Mouse (Mus musculus) lung, embryonic 15.5 days (tissue): ENCODE data around the gene Mtss1l. TPM values are rescaled to one million over a fixed set of nuclear protein-coding genes. Genes with fewer than 3 reads are reported as not detected.

ENCODE experiments used
- ATAC-seq: fragments of 200-750 bp; cut with Nextera tagmentation; 2 replicates; pipeline ENCODE4 v1.8.0; 2017; ENCODE audit warnings: moderate number of reproducible peaks, borderline replicate concordance; ENCODE audit not compliant: low FRiP score, low TSS enrichment; ENCODE audit errors: extremely low read depth
- H3K27ac ChIP-seq: fragments of 300-500 bp; sonication (generic); 2 replicates; pipeline ENCODE4 v1.5.1; 2015; ENCODE audit warnings: moderate library complexity, mild to moderate bottlenecking, inconsistent platforms
- H3K27me3 ChIP-seq: fragments of 300-500 bp; sonication (generic); 2 replicates; pipeline ENCODE4 v1.6.1; 2015; ENCODE audit warnings: inconsistent platforms
- H3K36me3 ChIP-seq: fragments of 300-500 bp; sonication (generic); 2 replicates; pipeline ENCODE4 v1.6.1; 2015; ENCODE audit warnings: inconsistent platforms
- H3K4me1 ChIP-seq: fragments of 300-500 bp; sonication (generic); 2 replicates; pipeline ENCODE4 v1.6.1; 2015; ENCODE audit warnings: inconsistent platforms
- H3K4me2 ChIP-seq: fragments of 300-500 bp; sonication (generic); 2 replicates; pipeline ENCODE4 v1.6.1; 2015; ENCODE audit warnings: inconsistent platforms, mild to moderate bottlenecking, moderate library complexity
- H3K4me3 ChIP-seq: fragments of 300-500 bp; sonication (generic); 2 replicates; pipeline ENCODE4 v1.5.1; 2015; ENCODE audit warnings: mild to moderate bottlenecking, inconsistent platforms
- H3K9ac ChIP-seq: fragments of 300-500 bp; sonication (generic); 2 replicates; pipeline ENCODE4 v1.6.1; 2015; ENCODE audit warnings: inconsistent platforms
- H3K9me3 ChIP-seq: fragments of 300-500 bp; sonication (generic); 2 replicates; pipeline ENCODE4 v1.6.1; 2016; ENCODE audit warnings: inconsistent platforms
- WGBS: fragments of 180-500 bp; shearing (Covaris S2); methylation state at CpG from one replicate; pipeline ENCODE4 v1.1.7; 2015; 5-methylcytosine and 5-hydroxymethylcytosine counted together
- polyA plus RNA-seq: library from polyadenylated mRNA; unstranded; fragments of >200 nt; fragmentation: Nextera tagmentation; extraction: Ambion mirVana; gene quantifications from 2 replicates; pipeline ENCODE4 v1.2.1, GENCODE M21; 2015

Mtss1l gene
- polyA plus RNA-seq, 1 experiment from 2014 or later, result 23.0 TPM

GRCm38 (mm10) chr8:110746661-110747060 lies 25.4 kb downstream of the Mtss1l start:
- no peak overlapping the region for H3K9ac ChIP-seq
- no peaks in the 10 kb centered on the region for H3K27me3 ChIP-seq
- no peak for ATAC-seq
- H3K27ac ChIP-seq, result no peak overlapping the region
- peaks cover 4% of the 10 kb centered on the region; the same call in 1 of the 2 replicates for H3K36me3 ChIP-seq
- H3K4me3 ChIP-seq, result no peak overlapping the region
- no peaks in the 10 kb centered on the region for H3K9me3 ChIP-seq
- H3K4me2 ChIP-seq, result no peak overlapping the region
- no peaks in the 10 kb centered on the region for H3K4me1 ChIP-seq
- 56% methylated on average over 9 of the region's 9 CpGs for WGBS

GRCm38 (mm10) chr8:110749500-110750170 lies 28.4 kb downstream of the Mtss1l start:
- no peak for ATAC-seq
- H3K27ac ChIP-seq, result no peak overlapping the region
- peaks cover 2% of the 10 kb centered on the region; the same call in 1 of the 2 replicates for H3K4me1 ChIP-seq
- no peak overlapping the region for H3K9ac ChIP-seq
- H3K27me3 ChIP-seq, result no peaks in the 10 kb centered on the region
- H3K36me3 ChIP-seq, result no peaks in the 10 kb centered on the region
- H3K4me3 ChIP-seq, result no peak overlapping the region
- no peaks in the 10 kb centered on the region for H3K9me3 ChIP-seq
- no peak overlapping the region for H3K4me2 ChIP-seq
- WGBS, result 56% methylated on average over 10 of the region's 10 CpGs

DNA sequence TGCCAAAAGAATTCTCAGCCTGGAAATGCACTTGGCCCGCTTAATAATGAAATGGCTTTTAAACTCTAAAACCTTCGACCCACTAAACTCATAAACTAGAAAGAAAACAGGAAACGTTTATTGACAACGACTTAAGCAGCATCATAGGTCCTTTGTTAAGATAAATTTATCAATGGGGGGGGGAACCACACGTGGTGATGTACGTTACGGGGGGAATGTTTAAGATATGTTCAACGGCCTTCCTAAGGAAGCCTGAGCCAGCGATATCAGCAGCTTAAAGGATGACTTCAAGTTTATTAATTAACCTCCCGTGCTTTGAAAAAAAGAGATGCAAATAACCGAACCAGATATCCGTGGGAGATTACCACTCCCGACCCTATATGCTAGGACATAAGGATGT lies 29.0 kb downstream of the Mtss1l start:
- 36% methylated on average over 13 of the region's 13 CpGs for WGBS
- no peaks in the 10 kb centered on the region for H3K27me3 ChIP-seq

DNA sequence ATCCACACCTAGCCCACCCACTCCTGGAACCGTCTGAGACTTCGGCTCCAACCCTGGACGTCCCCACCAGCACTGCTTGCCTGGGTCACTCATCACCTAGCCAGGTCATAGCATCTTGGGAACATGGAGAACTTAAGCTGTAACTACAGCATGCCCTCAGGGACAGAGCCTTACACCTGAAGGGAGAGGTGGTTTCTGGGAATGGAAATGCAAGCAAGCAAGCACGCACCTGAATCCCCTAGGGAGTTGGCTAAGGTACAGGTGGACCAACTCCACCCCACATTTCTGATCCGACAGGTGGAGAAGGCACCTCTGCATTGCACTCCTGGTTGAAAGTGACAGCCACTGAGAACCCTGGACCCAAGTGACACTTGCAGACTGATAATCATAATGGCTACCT lies 30.2 kb downstream of the Mtss1l start:
- Histone ChIP-seq H3K9me3 (no peaks in the 10 kb centered on the region), H3K27me3 (no peaks in the 10 kb centered on the region), H3K4me3 (no peak overlapping the region), H3K9ac (no peak overlapping the region), H3K4me1 (peaks cover 12% of the 10 kb centered on the region; the same call in 1 of the 2 replicates), H3K4me2 (no peak overlapping the region), H3K36me3 (no peaks in the 10 kb centered on the region), H3K27ac (no peak overlapping the region)
- 80% methylated on average over 5 of the region's 5 CpGs for WGBS
- ATAC-seq, result no peak

More for the DNA sequence above, 29.0 kb downstream of the Mtss1l start:
- no peak overlapping the region for H3K4me3 ChIP-seq
- no peaks in the 10 kb centered on the region for H3K36me3 ChIP-seq
- no peak overlapping the region for H3K4me2 ChIP-seq
- no peak for ATAC-seq
- no peak overlapping the region for H3K27ac ChIP-seq
- H3K4me1 ChIP-seq, result peaks cover 9% of the 10 kb centered on the region; the same call in 1 of the 2 replicates
- H3K9me3 ChIP-seq, result no peaks in the 10 kb centered on the region
- H3K9ac ChIP-seq, result no peak overlapping the region

- WGBS, result 36% methylated on average over 4 of the region's 4 CpGs
Observed at GRCm38 (mm10) chr8:110754713-110755112, 33.4 kb downstream of the Mtss1l start.

DNA sequence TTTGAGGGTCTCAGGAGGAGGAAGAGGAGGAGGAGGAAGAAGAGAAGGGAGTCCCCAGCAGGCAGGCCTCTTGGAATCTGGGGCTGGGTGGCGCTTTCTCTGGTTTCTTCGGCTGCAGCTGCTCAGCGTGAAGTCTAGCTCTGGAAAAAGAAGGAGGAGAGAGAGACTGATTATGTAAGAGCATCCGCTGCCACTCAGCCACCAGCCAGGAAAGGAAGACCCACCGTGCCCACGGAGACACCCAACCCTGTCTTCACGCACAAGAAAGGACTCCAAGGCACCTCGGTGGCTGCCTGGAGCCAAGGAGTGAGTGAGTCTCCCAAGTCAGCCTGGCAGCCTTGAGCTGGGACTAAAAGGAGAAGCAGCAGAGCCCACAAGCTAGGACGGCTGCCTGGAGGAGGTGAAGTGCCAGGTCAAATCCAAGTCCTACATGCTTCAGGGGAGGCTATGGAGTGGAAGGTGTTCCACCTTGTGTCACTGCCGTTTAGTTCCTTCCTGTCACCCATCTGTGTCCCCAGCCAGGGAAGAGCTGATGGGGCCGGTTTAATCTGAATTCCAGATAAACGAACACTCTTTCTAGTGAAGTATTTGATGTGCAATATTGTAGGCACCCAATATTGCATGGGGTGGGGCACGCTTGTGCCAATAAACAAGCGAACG lies 34.4 kb downstream of the Mtss1l start:
- WGBS, result 51% methylated on average over 15 of the region's 15 CpGs
- H3K27ac ChIP-seq, result no peak overlapping the region
- ATAC-seq, result no peak

More at GRCm38 (mm10) chr8:110754713-110755112, 33.4 kb downstream of the Mtss1l start:
- Histone ChIP-seq H3K4me3 (no peak overlapping the region), H3K27me3 (no peaks in the 10 kb centered on the region), H3K4me1 (peaks cover 12% of the 10 kb centered on the region; the same call in 1 of the 2 replicates), H3K4me2 (no peak overlapping the region), H3K9ac (no peak overlapping the region), H3K36me3 (no peaks in the 10 kb centered on the region), H3K9me3 (no peaks in the 10 kb centered on the region), H3K27ac (no peak overlapping the region)
- ATAC-seq, result no peak; the same call in 1 of the 2 replicates

DNA sequence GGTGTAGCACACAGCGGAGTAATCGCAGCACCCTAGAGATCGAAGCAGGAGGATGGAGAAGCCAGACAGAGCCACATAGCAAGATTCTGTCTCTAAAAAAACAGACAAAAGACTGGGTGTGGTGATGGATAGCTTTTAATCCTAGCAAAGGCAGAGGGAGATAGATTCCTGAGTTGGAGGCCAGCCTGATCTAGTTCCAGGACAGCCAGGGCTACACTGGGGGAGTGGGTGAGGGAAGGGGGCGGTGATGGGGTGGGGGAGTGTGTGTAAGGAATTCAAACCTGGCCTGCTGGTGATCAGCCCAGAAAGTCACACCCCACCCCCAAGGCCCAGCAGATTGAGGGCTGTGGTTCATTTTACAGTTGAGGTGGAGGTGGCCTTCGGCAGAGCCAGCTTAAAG lies 34.9 kb downstream of the Mtss1l start:
- Histone ChIP-seq H3K9me3 (no peaks in the 10 kb centered on the region), H3K27me3 (no peaks in the 10 kb centered on the region), H3K4me2 (no peak overlapping the region), H3K4me1 (peaks cover 23% of the 10 kb centered on the region), H3K9ac (no peak overlapping the region), H3K36me3 (no peaks in the 10 kb centered on the region), H3K4me3 (no peak overlapping the region), H3K27ac (no peak overlapping the region)
- 74% methylated on average over 5 of the region's 5 CpGs for WGBS
- no peak for ATAC-seq

More for the DNA sequence above, 34.4 kb downstream of the Mtss1l start:
- no peaks in the 10 kb centered on the region for H3K27me3 ChIP-seq
- no peaks in the 10 kb centered on the region for H3K36me3 ChIP-seq
- peaks cover 18% of the 10 kb centered on the region for H3K4me1 ChIP-seq
- no peak overlapping the region for H3K9ac ChIP-seq
- no peak overlapping the region for H3K4me3 ChIP-seq
- H3K9me3 ChIP-seq, result no peaks in the 10 kb centered on the region
- no peak overlapping the region for H3K4me2 ChIP-seq

DNA sequence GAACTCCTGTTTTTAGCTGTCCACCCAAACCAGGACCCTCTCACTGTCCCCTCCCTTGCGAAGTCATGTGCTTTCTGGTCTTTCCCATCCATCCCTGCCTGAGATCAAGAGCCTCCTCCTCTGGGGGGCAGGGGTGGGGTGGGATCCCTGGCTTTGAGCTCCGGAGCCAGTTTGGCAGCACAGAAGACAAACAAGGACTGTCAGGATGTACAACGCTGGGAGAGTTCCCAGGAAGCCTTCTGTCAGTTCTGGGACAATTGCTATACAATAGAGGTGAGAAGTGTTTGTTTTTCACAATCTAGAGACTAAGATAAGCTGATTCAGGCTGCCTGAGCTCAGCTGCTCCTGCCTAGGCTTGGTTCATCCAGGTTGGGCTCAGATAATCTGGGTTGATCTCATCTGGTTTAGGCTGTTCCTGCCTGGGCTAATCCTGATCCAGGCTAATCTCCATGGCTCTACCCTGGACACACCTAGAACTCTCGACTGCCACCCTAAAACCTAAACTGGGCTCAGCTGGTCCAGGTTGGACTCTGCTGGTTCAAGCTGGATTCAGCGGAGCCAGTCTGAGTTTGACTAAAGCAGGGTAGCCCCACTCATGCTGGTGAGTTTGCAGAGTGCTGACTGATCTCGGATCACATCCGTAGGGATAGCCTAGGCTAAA lies 39.1 kb downstream of the Mtss1l start:
- 55% methylated on average over 7 of the region's 7 CpGs for WGBS
- ATAC-seq, result 0 out of 2 replicates have a peak, but pooled peaks have one; percentile 7
- Histone ChIP-seq H3K4me3 (no peak overlapping the region), H3K9me3 (no peaks in the 10 kb centered on the region), H3K4me2 (no peak overlapping the region), H3K27me3 (no peaks in the 10 kb centered on the region), H3K4me1 (peaks cover 20% of the 10 kb centered on the region), H3K9ac (no peak overlapping the region), H3K36me3 (no peaks in the 10 kb centered on the region), H3K27ac (peak overlapping the region; percentile 60)

DNA sequence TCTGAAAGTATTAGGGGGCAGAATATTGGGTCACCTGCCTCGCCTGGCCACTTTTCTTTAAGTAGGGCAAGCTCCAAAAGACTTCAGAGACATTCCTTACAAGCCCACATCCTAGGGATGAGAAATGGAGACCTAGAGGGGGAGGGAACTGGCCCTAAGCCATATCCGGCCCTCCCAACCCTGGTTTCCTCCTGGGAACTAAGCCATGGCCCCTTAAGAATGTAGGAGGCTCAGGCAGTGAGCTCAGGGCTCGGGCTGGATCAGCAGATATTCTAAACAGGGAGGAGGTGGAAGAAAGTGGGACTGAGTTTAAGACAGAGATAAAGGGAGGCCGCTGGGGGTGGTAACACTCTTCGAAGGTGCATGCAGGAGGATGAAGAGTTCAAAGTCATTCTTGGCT lies 39.9 kb downstream of the Mtss1l start:
- Histone ChIP-seq H3K36me3 (no peaks in the 10 kb centered on the region), H3K9ac (no peak overlapping the region), H3K27ac (peak overlapping the region; percentile 60; the same call in 1 of the 2 replicates), H3K27me3 (no peaks in the 10 kb centered on the region), H3K4me2 (no peak overlapping the region), H3K4me1 (peaks cover 17% of the 10 kb centered on the region), H3K4me3 (no peak overlapping the region), H3K9me3 (no peaks in the 10 kb centered on the region)
- ATAC-seq, result peak; percentile 74; the same call in 1 of the 2 replicates
- WGBS, result 32% methylated on average over 5 of the region's 5 CpGs

GRCm38 (mm10) chr8:110761988-110762387 lies 40.7 kb downstream of the Mtss1l start:
- no peak overlapping the region for H3K27ac ChIP-seq
- H3K9ac ChIP-seq, result no peak overlapping the region
- H3K4me3 ChIP-seq, result no peak overlapping the region
- H3K4me2 ChIP-seq, result no peak overlapping the region
- H3K27me3 ChIP-seq, result no peaks in the 10 kb centered on the region
- ATAC-seq, result 0 out of 2 replicates have a peak, but pooled peaks have one; percentile 36
- peaks cover 17% of the 10 kb centered on the region for H3K4me1 ChIP-seq
- no peaks in the 10 kb centered on the region for H3K9me3 ChIP-seq
- WGBS, result 55% methylated on average over 6 of the region's 6 CpGs
- no peaks in the 10 kb centered on the region for H3K36me3 ChIP-seq

GRCm38 (mm10) chr8:110764671-110765070 lies 43.4 kb downstream of the Mtss1l start:
- no peak overlapping the region for H3K4me2 ChIP-seq
- H3K36me3 ChIP-seq, result no peaks in the 10 kb centered on the region
- no peak overlapping the region for H3K4me3 ChIP-seq
- peaks cover 17% of the 10 kb centered on the region for H3K4me1 ChIP-seq
- no peaks in the 10 kb centered on the region for H3K9me3 ChIP-seq
- H3K27ac ChIP-seq, result no peak overlapping the region
- H3K27me3 ChIP-seq, result no peaks in the 10 kb centered on the region
- ATAC-seq, result no peak
- H3K9ac ChIP-seq, result no peak overlapping the region
- 83% methylated on average over 3 of the region's 3 CpGs for WGBS

GRCm38 (mm10) chr8:110767261-110767660 lies 46.0 kb downstream of the Mtss1l start:
- Histone ChIP-seq H3K4me1 (no peaks in the 10 kb centered on the region), H3K4me3 (no peak overlapping the region), H3K9me3 (no peaks in the 10 kb centered on the region), H3K27ac (no peak overlapping the region), H3K9ac (no peak overlapping the region), H3K27me3 (no peaks in the 10 kb centered on the region), H3K36me3 (no peaks in the 10 kb centered on the region), H3K4me2 (no peak overlapping the region)
- 78% methylated on average over 6 of the region's 6 CpGs for WGBS
- ATAC-seq, result no peak
